Mouse (Mus musculus) G1E (cell line): Measurements from ENCODE around the gene Il10.

Experiments used
- CTCF ChIP-seq: IDR thresholded peaks from 2 replicates; pipeline ENCODE4 v1.5.1; 2012; ENCODE audit warnings: low read depth, low read length, inconsistent platforms, mixed read lengths
- GATA1 ChIP-seq: IDR thresholded peaks from 2 replicates; pipeline ENCODE4 v1.6.1; 2012; ENCODE audit warnings: borderline replicate concordance, low read length, inconsistent platforms, mixed read lengths
- GATA2 ChIP-seq: IDR thresholded peaks from 2 replicates; pipeline ENCODE4 v1.6.1; 2012; ENCODE audit warnings: low read depth, low read length, inconsistent platforms, borderline replicate concordance

DNA sequence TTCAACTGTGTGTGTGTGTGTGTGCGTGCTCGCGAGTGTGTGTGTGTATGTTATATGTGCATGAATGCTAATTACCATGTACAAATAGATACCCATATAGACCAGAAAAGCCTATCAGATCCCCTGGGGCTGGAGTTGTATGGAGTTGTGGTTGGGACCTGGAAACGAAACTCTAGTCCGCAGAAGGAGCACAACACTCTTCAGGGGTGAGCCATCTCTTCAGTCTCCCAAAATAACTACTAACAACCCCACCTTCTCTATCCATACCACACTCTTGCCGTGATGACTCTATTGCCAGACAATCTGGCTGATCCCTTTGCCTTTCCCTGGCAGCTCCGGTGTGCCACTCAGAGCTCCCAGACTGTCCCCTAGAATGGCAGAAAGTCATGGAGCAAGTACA is 3.8 kb upstream of the Il10 start:
- no peak for TF ChIP-seq CTCF
- TF ChIP-seq GATA1 = no peak
- no peak for TF ChIP-seq GATA2
